Mouse (Mus musculus): ENCODE measurements at regions not wholly inside any gene's neighbourhood (a gene's known extent, or its start where the extent isn't known, plus 50 kb on each side); places are given as distances from the start of the nearest gene placed in this dataset.

DNA sequence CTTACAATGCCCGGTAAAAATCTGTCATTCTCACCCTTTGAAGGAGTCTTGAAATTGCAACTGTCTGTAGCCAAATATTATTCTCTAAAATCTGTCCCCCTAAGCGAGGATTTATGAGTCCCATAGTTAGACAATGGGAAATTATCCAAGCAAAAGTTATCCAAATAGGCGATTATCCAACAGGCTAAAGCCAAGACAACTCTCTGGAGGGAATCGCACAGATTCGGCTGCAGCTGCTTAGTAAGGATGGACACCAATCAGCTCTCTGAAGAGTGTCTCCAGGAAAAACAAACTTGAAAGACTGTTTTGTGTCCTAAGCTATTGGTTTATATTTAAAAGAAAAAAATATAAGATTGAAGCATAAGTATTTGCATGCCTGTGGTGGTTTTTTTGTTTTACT is 103.1 kb upstream of the Intu start:
- TF ChIP-seq CTCF (IDR thresholded peaks at IDR 0.05; ENCODE audit: control insufficient read depth, insufficient read depth, insufficient read length) (no peak), USF1 (IDR thresholded peaks at IDR 0.05; ENCODE audit: low read depth) (no peak)

Measured in C2C12 (cell line).